ENCODE assay signal across 25 mouse cellular contexts in the genomic region with DNA sequence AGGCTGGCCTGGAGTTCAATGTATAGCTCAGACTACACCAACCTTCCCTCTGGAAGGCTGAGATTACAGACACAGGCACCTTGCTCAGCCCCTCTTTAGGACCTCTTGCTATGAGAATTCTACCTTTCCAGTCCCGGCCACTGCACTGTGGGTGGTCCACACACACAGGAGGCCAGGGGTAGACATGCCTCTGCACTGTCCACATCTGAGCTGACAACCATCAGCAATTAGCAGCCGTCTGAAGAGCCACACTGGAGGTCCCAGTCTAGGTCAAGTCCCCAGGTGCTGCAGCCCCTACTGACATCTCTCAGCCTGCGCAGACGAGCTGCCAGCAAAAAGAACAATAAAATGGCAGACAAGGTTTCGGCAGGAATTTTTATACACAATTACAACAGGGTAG. TPM values are rescaled to one million over a fixed set of nuclear protein-coding genes. Genes with fewer than 3 reads are reported as not detected.
DNase-seq lines count a peak whose midpoint lies in the region; ATAC-seq lines count a peak whose summit lies in the region.
"Had no signal": no experiment of that assay in that cellular context is flagged by ENCODE, and none has a peak within 500 bp of the region (broad histone marks: within the 10 kb centered on the region; RNA-seq: fewer than 3 reads in every experiment).

No protein-coding gene starts in this region.

- no peaks in the 10 kb centered on the region for H3K27me3 ChIP-seq in hindbrain, embryonic 11.5 days (ENCODE audit: control insufficient read depth, insufficient read depth, low read length)
- no peaks in the 10 kb centered on the region for H3K27me3 ChIP-seq in hindbrain, embryonic 14.5 days (ENCODE audit: control insufficient read depth, insufficient read depth, low read length)
- no peaks in the 10 kb centered on the region for H3K27me3 ChIP-seq in midbrain, embryonic 10.5 days (ENCODE audit: low read depth, poor library complexity, severe bottlenecking)
- no peaks in the 10 kb centered on the region for H3K27me3 ChIP-seq in midbrain, embryonic 14.5 days (ENCODE audit: control insufficient read depth, insufficient read depth, low read length)
- H3K27me3 ChIP-seq in limb, embryonic 13.5 days = peaks cover 19% of the 10 kb centered on the region
- no peaks in the 10 kb centered on the region for H3K27me3 ChIP-seq in forebrain, embryonic 12.5 days
- H3K27me3 ChIP-seq: embryonic facial prominence, embryonic 12.5 days; forebrain, embryonic 15.5 days; heart, embryonic 15.5 days had no signal

- ATAC-seq in hindbrain, embryonic 11.5 days (ENCODE audit: low FRiP score) = no peak
- no peak for ATAC-seq in hindbrain, embryonic 14.5 days (ENCODE audit: low FRiP score)
- ATAC-seq in midbrain, embryonic 14.5 days (ENCODE audit: low FRiP score, low TSS enrichment) = no peak
- no peak; the same call in 1 of the 2 replicates for ATAC-seq in limb, embryonic 13.5 days (ENCODE audit: low FRiP score, low read depth)
- ATAC-seq in forebrain, embryonic 12.5 days (ENCODE audit: low FRiP score) = no peak
- ATAC-seq: activated CD4-positive, CD25-positive, alpha-beta regulatory T cell, adult 4 months; forebrain, embryonic 15.5 days; liver, postnatal 0 days had no signal

- H3K9ac ChIP-seq in hindbrain, embryonic 11.5 days (ENCODE audit: low read depth, low read length) = no peak overlapping the region
- no peak overlapping the region for H3K9ac ChIP-seq in hindbrain, embryonic 14.5 days
- H3K9ac ChIP-seq in midbrain, embryonic 14.5 days (replicated peaks; ENCODE audit: low read length) = no peak overlapping the region; the same call in 1 of the 2 replicates
- H3K9ac ChIP-seq in limb, embryonic 13.5 days = no peak overlapping the region
- no peak overlapping the region for H3K9ac ChIP-seq in forebrain, embryonic 12.5 days
- H3K9ac ChIP-seq: embryonic facial prominence, embryonic 12.5 days; forebrain, embryonic 15.5 days; heart, embryonic 15.5 days; liver, postnatal 0 days had no signal

- H3K4me2 ChIP-seq in hindbrain, embryonic 11.5 days (replicated peaks; ENCODE audit: low read depth, low read length) = no peak overlapping the region
- H3K4me2 ChIP-seq in hindbrain, embryonic 14.5 days (replicated peaks) = no peak overlapping the region
- H3K4me2 ChIP-seq in midbrain, embryonic 14.5 days (ENCODE audit: low read length) = no peak overlapping the region
- H3K4me2 ChIP-seq in limb, embryonic 13.5 days (replicated peaks) = peak overlapping the region; percentile 30
- H3K4me2 ChIP-seq in forebrain, embryonic 12.5 days = no peak overlapping the region
- H3K4me2 ChIP-seq: embryonic facial prominence, embryonic 12.5 days; forebrain, embryonic 15.5 days; heart, embryonic 15.5 days; liver, embryonic 11.5 days had no signal

- no peaks in the 10 kb centered on the region for H3K4me1 ChIP-seq in hindbrain, embryonic 11.5 days (replicated peaks; ENCODE audit: control insufficient read depth, insufficient read depth, low read length)
- no peaks in the 10 kb centered on the region for H3K4me1 ChIP-seq in hindbrain, embryonic 14.5 days (replicated peaks; ENCODE audit: control insufficient read depth, insufficient read depth, low read length)
- peaks cover 15% of the 10 kb centered on the region for H3K4me1 ChIP-seq in midbrain, embryonic 10.5 days
- 0 out of 2 replicates have a peak, but pooled peaks cover 2% of the 10 kb centered on the region for H3K4me1 ChIP-seq in midbrain, embryonic 14.5 days (ENCODE audit: control insufficient read depth, insufficient read depth, low read length)
- H3K4me1 ChIP-seq in limb, embryonic 13.5 days = peaks cover 26% of the 10 kb centered on the region
- peaks cover 14% of the 10 kb centered on the region for H3K4me1 ChIP-seq in forebrain, embryonic 12.5 days

- no peaks in the 10 kb centered on the region for H3K36me3 ChIP-seq in hindbrain, embryonic 11.5 days (ENCODE audit: control insufficient read depth, insufficient read depth, low read length)
- no peaks in the 10 kb centered on the region for H3K36me3 ChIP-seq in hindbrain, embryonic 14.5 days (replicated peaks; ENCODE audit: control insufficient read depth, insufficient read depth)
- no peaks in the 10 kb centered on the region for H3K36me3 ChIP-seq in midbrain, embryonic 10.5 days
- no peaks in the 10 kb centered on the region for H3K36me3 ChIP-seq in midbrain, embryonic 14.5 days (ENCODE audit: control insufficient read depth, insufficient read depth, low read length)
- no peaks in the 10 kb centered on the region for H3K36me3 ChIP-seq in limb, embryonic 13.5 days
- no peaks in the 10 kb centered on the region for H3K36me3 ChIP-seq in forebrain, embryonic 12.5 days (replicated peaks)
- H3K36me3 ChIP-seq: embryonic facial prominence, embryonic 12.5 days; forebrain, embryonic 15.5 days; heart, embryonic 15.5 days had no signal

- H3K27ac ChIP-seq in hindbrain, embryonic 11.5 days (ENCODE audit: low read depth, low read length) = no peak overlapping the region
- no peak overlapping the region for H3K27ac ChIP-seq in hindbrain, embryonic 14.5 days
- H3K27ac ChIP-seq in midbrain, embryonic 10.5 days (replicated peaks) = 0 out of 2 replicates have a peak overlapping the region, but pooled peaks have one; percentile 1
- no peak overlapping the region for H3K27ac ChIP-seq in midbrain, embryonic 14.5 days (replicated peaks; ENCODE audit: low read depth, low read length)
- peak overlapping the region; percentile 73 for H3K27ac ChIP-seq in limb, embryonic 13.5 days
- H3K27ac ChIP-seq in forebrain, embryonic 12.5 days = no peak overlapping the region
- H3K27ac ChIP-seq: embryonic facial prominence, embryonic 12.5 days; forebrain, embryonic 15.5 days; heart, adult 2 months; heart, embryonic 15.5 days had no signal

- WGBS in hindbrain, embryonic 11.5 days = 44% methylated on average over 5 of the region's 5 CpGs
- WGBS in hindbrain, embryonic 14.5 days = 46% methylated on average over 5 of the region's 5 CpGs
- 63% methylated on average over 5 of the region's 5 CpGs for WGBS in midbrain, embryonic 10.5 days
- WGBS in midbrain, embryonic 14.5 days = 47% methylated on average over 5 of the region's 5 CpGs
- 13% methylated on average over 5 of the region's 5 CpGs for WGBS in limb, embryonic 13.5 days
- 43% methylated on average over 5 of the region's 5 CpGs for WGBS in forebrain, embryonic 12.5 days

- peak; percentile 42 for DNase-seq in embryo, embryonic 10 days (ENCODE audit: low spot score)
- no peak for DNase-seq in embryo, embryonic 11 days
- DNase-seq in hindbrain, embryonic 11.5 days (ENCODE audit: low spot score) = peak; percentile 16
- DNase-seq in hindbrain, embryonic 14.5 days (ENCODE audit: low spot score) = no peak
- DNase-seq in midbrain, embryonic 10.5 days (ENCODE audit: low spot score) = no peak
- no peak for DNase-seq in midbrain, embryonic 14.5 days
- DNase-seq: adrenal gland, postnatal 10 days; cerebellum, adult 18-20 months; cerebellum, postnatal 25 days; gastrocnemius, postnatal 10 days; heart, adult 2 months; heart, postnatal 36 days; kidney, adult 11 months; kidney, postnatal 14 days; liver, postnatal 0 days; thymus, adult 18-20 months; thymus, postnatal 36 days had no signal

- H3K9me3 ChIP-seq in hindbrain, embryonic 11.5 days (ENCODE audit: control insufficient read depth, low read length) = no peaks in the 10 kb centered on the region
- H3K9me3 ChIP-seq in hindbrain, embryonic 14.5 days (ENCODE audit: control insufficient read depth, low read length) = no peaks in the 10 kb centered on the region
- H3K9me3 ChIP-seq in midbrain, embryonic 10.5 days (replicated peaks) = no peaks in the 10 kb centered on the region
- no peaks in the 10 kb centered on the region for H3K9me3 ChIP-seq in midbrain, embryonic 14.5 days (ENCODE audit: control insufficient read depth, low read length)
- no peaks in the 10 kb centered on the region for H3K9me3 ChIP-seq in limb, embryonic 13.5 days
- no peaks in the 10 kb centered on the region for H3K9me3 ChIP-seq in forebrain, embryonic 12.5 days
- H3K9me3 ChIP-seq: embryonic facial prominence, embryonic 12.5 days; forebrain, embryonic 15.5 days; heart, embryonic 15.5 days had no signal

- H3K4me3 ChIP-seq in hindbrain, embryonic 11.5 days (ENCODE audit: low read depth, low read length) = no peak overlapping the region
- H3K4me3 ChIP-seq in hindbrain, embryonic 14.5 days (replicated peaks; ENCODE audit: low read length) = no peak overlapping the region
- H3K4me3 ChIP-seq in midbrain, embryonic 10.5 days = no peak overlapping the region
- no peak overlapping the region for H3K4me3 ChIP-seq in midbrain, embryonic 14.5 days (replicated peaks; ENCODE audit: low read depth, low read length)
- H3K4me3 ChIP-seq in limb, embryonic 13.5 days = no peak overlapping the region
- no peak overlapping the region for H3K4me3 ChIP-seq in forebrain, embryonic 12.5 days (replicated peaks)
- H3K4me3 ChIP-seq: embryonic facial prominence, embryonic 12.5 days; forebrain, embryonic 15.5 days; heart, adult 2 months; heart, embryonic 15.5 days; megakaryocyte, embryonic 14.5 days had no signal

RNA-seq across cellular contexts. Expression of a gene that starts 20.9 kb away (rescaled TPM):
- polyA plus RNA-seq in hindbrain, embryonic 11.5 days (2014; fragmentation: Nextera tagmentation; extraction: Ambion mirVana) = 105 and 135 TPM in 2 replicates
- polyA plus RNA-seq in hindbrain, embryonic 14.5 days (2014; fragmentation: Nextera tagmentation; extraction: Ambion mirVana) = 62.4 and 76.0 TPM in 2 replicates
- polyA plus RNA-seq in midbrain, embryonic 10.5 days (2016; fragmentation: Nextera tagmentation; extraction: Ambion mirVana) = 166 and 168 TPM in 2 replicates
- polyA plus RNA-seq in midbrain, embryonic 14.5 days (2014; fragmentation: Nextera tagmentation; extraction: Ambion mirVana) = 62.0 and 76.0 TPM in 2 replicates
- 121 and 122 TPM in 2 replicates for polyA plus RNA-seq in limb, embryonic 13.5 days (2015; fragmentation: Nextera tagmentation; extraction: Ambion mirVana)
- polyA plus RNA-seq in forebrain, embryonic 12.5 days (2016; fragmentation: Nextera tagmentation; extraction: Ambion mirVana) = 122 and 132 TPM in 2 replicates

Comparison
In these comparisons a context has a peak if more than half of its experiments do, and no peak if none do; other contexts are left out.
1. DNase-seq: peak in embryo, embryonic 10 days (single experiment) and hindbrain, embryonic 11.5 days (single experiment); none in embryo, embryonic 11 days (single experiment), hindbrain, embryonic 14.5 days (single experiment), midbrain, embryonic 10.5 days (single experiment) and midbrain, embryonic 14.5 days (single experiment).
2. H3K27ac ChIP-seq: peak in midbrain, embryonic 10.5 days (single experiment) and limb, embryonic 13.5 days (single experiment); none in hindbrain, embryonic 11.5 days (single experiment), hindbrain, embryonic 14.5 days (single experiment), midbrain, embryonic 14.5 days (single experiment) and forebrain, embryonic 12.5 days (single experiment).